Mouse (Mus musculus): ENCODE data around the gene Zfp711. TPM values are rescaled to one million over a fixed set of nuclear protein-coding genes. Genes with fewer than 3 reads are reported as not detected.

Zfp711 gene
- not detected for polyA plus RNA-seq (2017; shearing (Covaris generic))

DNA sequence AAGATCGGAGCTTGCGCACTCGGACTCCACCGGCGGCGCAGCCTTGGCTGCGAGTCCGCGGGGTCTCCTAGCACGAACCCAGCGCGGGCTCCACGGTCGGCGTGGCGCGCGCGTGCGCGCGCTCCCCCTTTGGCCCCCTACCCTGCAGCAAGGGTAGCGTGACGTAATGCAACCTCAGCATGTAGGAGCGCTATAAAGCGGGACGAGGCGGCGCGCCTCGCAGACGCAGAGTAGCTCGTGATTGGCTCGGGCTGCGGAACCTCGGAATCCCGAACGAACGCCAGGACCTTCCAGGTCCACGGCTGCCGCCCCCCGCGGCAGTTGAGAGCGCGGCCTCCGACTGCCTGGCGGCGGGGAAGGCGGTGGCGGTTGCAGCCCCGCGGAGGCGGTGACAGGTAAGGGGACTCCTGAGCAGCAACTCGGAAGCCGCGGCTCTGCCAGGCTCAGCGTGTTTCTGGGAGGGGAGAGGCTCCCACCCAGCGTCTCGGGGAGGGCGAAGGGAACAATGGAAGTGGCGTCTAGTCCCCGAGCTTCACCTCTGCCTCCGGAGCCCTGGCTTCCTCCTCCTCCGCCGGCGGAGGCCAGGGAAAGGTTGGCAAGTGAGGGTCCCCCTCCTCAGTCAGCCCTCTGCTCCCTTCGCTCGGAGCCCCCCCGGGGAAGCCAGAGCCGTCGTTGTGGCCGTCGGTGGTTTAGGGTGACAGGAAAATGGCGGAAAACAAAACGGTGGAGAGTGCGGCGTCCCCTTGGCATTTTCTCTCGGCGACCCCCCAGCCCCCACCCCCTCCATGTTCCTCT, at the start of gene Zfp711:
Gene Zfp711 (plus strand): TSS at position 16 of the 795 bp plus-strand sequence.
- ATAC-seq: no peak

DNA sequence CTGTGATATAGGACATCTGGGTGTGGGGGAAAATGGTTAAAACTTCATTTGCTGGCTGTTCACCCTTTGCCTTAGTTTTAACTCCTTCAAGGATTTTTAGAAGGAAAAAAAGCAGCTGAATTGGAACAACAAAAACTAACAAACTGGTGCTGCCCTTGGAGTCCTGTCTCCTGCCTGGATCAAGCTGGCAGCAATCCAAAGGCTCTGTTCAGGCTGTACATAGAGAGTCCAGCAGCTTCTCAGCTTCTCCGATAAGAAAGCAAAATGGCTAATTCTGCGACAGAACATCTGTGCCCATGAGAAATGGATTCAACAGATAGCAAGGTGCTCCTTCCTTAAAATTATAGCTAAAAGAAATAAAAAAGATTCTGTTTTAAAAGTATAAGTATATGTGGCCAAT, 32.6 kb upstream of the Zfp711 start:
- no peak for ATAC-seq

GRCm38 (mm10) chrX:112601306-112602120, 1.2 kb downstream of the Zfp711 start:
- no peak for ATAC-seq

DNA sequence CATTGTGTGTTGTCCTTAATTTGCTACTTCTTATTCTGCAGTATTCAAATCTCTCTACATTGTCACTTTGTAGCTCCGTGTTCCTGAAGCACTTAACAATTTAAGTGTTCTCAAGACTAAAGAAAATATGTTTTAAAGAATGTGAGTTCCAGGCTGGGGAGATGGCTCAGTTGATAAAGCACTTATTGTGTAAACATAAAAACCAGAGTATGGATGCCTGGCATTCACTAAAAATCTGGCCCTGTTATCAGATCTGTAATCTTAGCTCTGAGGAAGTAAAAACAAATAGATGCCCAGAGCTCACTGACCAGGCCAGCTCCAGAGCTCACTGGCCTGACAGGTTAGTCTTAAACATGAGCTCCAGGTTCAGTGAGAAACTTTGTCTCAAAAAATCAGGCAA, 75.2 kb downstream of the Zfp711 start:
- ATAC-seq: no peak

DNA sequence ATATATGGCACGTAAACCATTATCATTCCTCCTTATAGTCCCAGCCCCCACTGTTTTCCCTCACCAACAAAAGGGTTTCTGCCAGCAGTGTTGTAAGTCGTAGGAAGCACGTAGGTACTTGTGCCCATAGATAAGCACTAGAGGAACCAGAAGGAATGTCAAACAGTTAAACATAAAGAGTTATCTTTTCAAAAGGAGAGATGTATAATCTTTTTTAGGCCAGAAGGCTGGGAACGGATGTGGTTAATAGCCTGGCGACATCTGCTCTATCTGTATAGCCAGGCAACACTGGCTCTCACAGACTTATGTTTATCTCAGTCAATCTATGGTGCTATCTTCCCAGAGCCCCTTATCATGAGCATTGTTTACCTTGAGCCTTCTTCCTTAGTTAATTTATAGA, 80.3 kb downstream of the Zfp711 start:
- no peak for ATAC-seq

Other genes with a start within 250 kb of the Zfp711 start
- not detected for gene Satl1, start 193.7 kb upstream of the Zfp711 start, polyA plus RNA-seq (2017; shearing (Covaris generic))
- gene 2010106E10Rik, start 105.3 kb upstream of the Zfp711 start, polyA plus RNA-seq (2017; shearing (Covaris generic)): not detected
- gene Pof1b, start 98.1 kb downstream of the Zfp711 start, polyA plus RNA-seq (2017; shearing (Covaris generic)): not detected